Mouse (Mus musculus) small intestine, adult 2 months (tissue): ENCODE data around the gene Spcs3.

Experiments
- CTCF ChIP-seq: fragments of 200-500 bp; IDR thresholded peaks from 2 replicates; pipeline ENCODE4 v1.5.1; 2012; ENCODE audit warnings: low read depth, mild to moderate bottlenecking, control low read depth, inconsistent platforms, low read length, moderate library complexity, mixed read lengths; ENCODE audit not compliant: insufficient replicate concordance, insufficient read length; ENCODE audit errors: extremely low read depth
- POLR2A ChIP-seq: fragments of 200-500 bp; IDR thresholded peaks from 2 replicates; pipeline ENCODE4 v1.6.1; 2012; ENCODE audit warnings: low read depth, mild to moderate bottlenecking, control low read depth, inconsistent platforms, low read length, moderate library complexity

GRCm38 (mm10) chr8:54511791-54512190 is 18.0 kb downstream of the Spcs3 start:
- TF ChIP-seq CTCF: no peak
- no peak for TF ChIP-seq POLR2A
